Mouse (Mus musculus) stomach, embryonic 16.5 days (tissue): ENCODE measurements around the gene Extl1. TPM values are rescaled to one million over a fixed set of nuclear protein-coding genes. Genes with fewer than 3 reads are reported as not detected.

ENCODE experiments used
- ATAC-seq: fragments of 200-750 bp; cut with Nextera tagmentation; 2 replicates; pipeline ENCODE4 v1.8.0; 2017; ENCODE audit warnings: moderate number of reproducible peaks, moderate TSS enrichment; ENCODE audit not compliant: insufficient read depth, low FRiP score
- H3K27ac ChIP-seq: fragments of 300-500 bp; sonication (generic); 2 replicates; pipeline ENCODE4 v1.5.1; 2014; ENCODE audit warnings: low read length
- H3K27me3 ChIP-seq: fragments of 300-500 bp; sonication (generic); 2 replicates; pipeline ENCODE4 v1.6.1; 2014; ENCODE audit warnings: low read length, control low read depth, mixed read lengths; ENCODE audit not compliant: control insufficient read depth, insufficient read depth
- H3K36me3 ChIP-seq: fragments of 300-500 bp; sonication (generic); 2 replicates; pipeline ENCODE4 v1.6.1; 2014; ENCODE audit warnings: low read length; ENCODE audit not compliant: control insufficient read depth, insufficient read depth
- H3K4me1 ChIP-seq: fragments of 300-500 bp; sonication (generic); 2 replicates; pipeline ENCODE4 v1.6.1; 2014; ENCODE audit warnings: low read length, control low read depth, mixed read lengths; ENCODE audit not compliant: control insufficient read depth, insufficient read depth
- H3K4me2 ChIP-seq: fragments of 300-500 bp; sonication (generic); 2 replicates; pipeline ENCODE4 v1.6.1; 2014; ENCODE audit warnings: low read depth, low read length, mixed read lengths
- H3K4me3 ChIP-seq: fragments of 300-500 bp; sonication (generic); replicated peaks from 2 replicates; pipeline ENCODE4 v1.5.1; 2014; ENCODE audit warnings: mild to moderate bottlenecking, low read length
- H3K9ac ChIP-seq: fragments of 300-500 bp; sonication (generic); 2 replicates; pipeline ENCODE4 v1.6.1; 2014; ENCODE audit warnings: low read length
- H3K9me3 ChIP-seq: fragments of 300-500 bp; sonication (generic); replicated peaks from 2 replicates; pipeline ENCODE4 v1.6.1; 2016; ENCODE audit warnings: low read length, control low read depth; ENCODE audit not compliant: control insufficient read depth
- WGBS: fragments of 180-500 bp; shearing (Covaris S2); extraction: QIAGEN DNeasy Blood & Tissue Kit; methylation state at CpG from one replicate; pipeline ENCODE4 v1.1.7; 2014; 5-methylcytosine and 5-hydroxymethylcytosine counted together
- polyA plus RNA-seq: library from polyadenylated mRNA; unstranded; fragments of >200 nt; fragmentation: Nextera tagmentation; extraction: Ambion mirVana; gene quantifications from 2 replicates; pipeline ENCODE4 v1.2.1, GENCODE M21; 2015

Extl1 gene
- polyA plus RNA-seq, 1 experiment from 2014 or later, result 1.7 TPM

- peak; percentile 99 for ATAC-seq
- peak within 1 kb of the TSS; percentile 96 for H3K4me2 ChIP-seq
- no peaks in the 10 kb centered on the region for H3K36me3 ChIP-seq
- peak within 1 kb of the TSS; percentile 85 for H3K9ac ChIP-seq
- peaks cover 11% of the 10 kb centered on the region for H3K4me1 ChIP-seq
- H3K4me3 ChIP-seq, result peak within 1 kb of the TSS; percentile 72
- H3K27me3 ChIP-seq, result no peaks in the 10 kb centered on the region
- under 1% methylated on average over 31 of the region's 31 CpGs for WGBS
- 0 out of 2 replicates have a peak, but pooled peaks cover 2% of the 10 kb centered on the region for H3K9me3 ChIP-seq
- peak within 1 kb of the TSS; percentile 96 for H3K27ac ChIP-seq
Measured at GRCm38 (mm10) chr4:134395977-134396825, 12.6 kb upstream of the Extl1 start, which contains the start of gene Pafah2. Gene Pafah2, plus strand, starts transcription at chr4:134396320.

- H3K9ac ChIP-seq, result no peak overlapping the region
- H3K9me3 ChIP-seq, result 0 out of 2 replicates have a peak, but pooled peaks cover 2% of the 10 kb centered on the region
- H3K27me3 ChIP-seq, result no peaks in the 10 kb centered on the region
- no peak overlapping the region for H3K4me3 ChIP-seq
- H3K4me1 ChIP-seq, result peaks cover 5% of the 10 kb centered on the region
- H3K4me2 ChIP-seq, result no peak overlapping the region
- 90% methylated on average over 7 of the region's 7 CpGs for WGBS
- ATAC-seq, result no peak
- H3K27ac ChIP-seq, result no peak overlapping the region
- no peaks in the 10 kb centered on the region for H3K36me3 ChIP-seq
Measured at GRCm38 (mm10) chr4:134395142-134395541, 11.5 kb upstream of the Extl1 start.

GRCm38 (mm10) chr4:134393026-134393425 lies 9.4 kb upstream of the Extl1 start:
- Histone ChIP-seq H3K36me3 (no peaks in the 10 kb centered on the region), H3K9me3 (0 out of 2 replicates have a peak, but pooled peaks cover 2% of the 10 kb centered on the region), H3K9ac (no peak overlapping the region), H3K4me2 (no peak overlapping the region), H3K4me1 (peaks cover 5% of the 10 kb centered on the region), H3K27ac (no peak overlapping the region), H3K27me3 (no peaks in the 10 kb centered on the region), H3K4me3 (no peak overlapping the region)
- 25% methylated on average over 12 of the region's 12 CpGs for WGBS
- ATAC-seq, result no peak

- Histone ChIP-seq H3K9ac (no peak overlapping the region), H3K27ac (no peak overlapping the region), H3K27me3 (no peaks in the 10 kb centered on the region), H3K36me3 (no peaks in the 10 kb centered on the region), H3K4me3 (no peak overlapping the region), H3K9me3 (0 out of 2 replicates have a peak, but pooled peaks cover 2% of the 10 kb centered on the region), H3K4me2 (no peak overlapping the region), H3K4me1 (peaks cover 5% of the 10 kb centered on the region)
- 18% methylated on average over 8 of the region's 8 CpGs for WGBS
- ATAC-seq, result no peak
Measured at GRCm38 (mm10) chr4:134392595-134392994, 8.9 kb upstream of the Extl1 start.

GRCm38 (mm10) chr4:134391636-134392035 lies 8.0 kb upstream of the Extl1 start:
- Histone ChIP-seq H3K36me3 (no peaks in the 10 kb centered on the region), H3K9ac (no peak overlapping the region), H3K27me3 (no peaks in the 10 kb centered on the region), H3K9me3 (0 out of 2 replicates have a peak, but pooled peaks cover 2% of the 10 kb centered on the region), H3K4me1 (no peaks in the 10 kb centered on the region), H3K4me2 (no peak overlapping the region), H3K27ac (no peak overlapping the region), H3K4me3 (no peak overlapping the region)
- no peak for ATAC-seq
- 88% methylated on average over 1 of the region's 1 CpGs for WGBS

GRCm38 (mm10) chr4:134388397-134388796 lies 4.7 kb upstream of the Extl1 start:
- Histone ChIP-seq H3K27ac (no peak overlapping the region), H3K4me2 (no peak overlapping the region), H3K9me3 (0 out of 2 replicates have a peak, but pooled peaks cover 2% of the 10 kb centered on the region), H3K4me1 (no peaks in the 10 kb centered on the region), H3K27me3 (no peaks in the 10 kb centered on the region), H3K4me3 (no peak overlapping the region), H3K36me3 (no peaks in the 10 kb centered on the region), H3K9ac (no peak overlapping the region)
- no peak for ATAC-seq
- WGBS, result 17% methylated on average over 5 of the region's 5 CpGs

GRCm38 (mm10) chr4:134387268-134387667 lies 3.6 kb upstream of the Extl1 start:
- Histone ChIP-seq H3K4me3 (no peak overlapping the region), H3K9ac (no peak overlapping the region), H3K4me1 (no peaks in the 10 kb centered on the region), H3K36me3 (no peaks in the 10 kb centered on the region), H3K4me2 (no peak overlapping the region), H3K9me3 (0 out of 2 replicates have a peak, but pooled peaks cover 2% of the 10 kb centered on the region), H3K27me3 (no peaks in the 10 kb centered on the region), H3K27ac (no peak overlapping the region)
- peak; percentile 13; the same call in 1 of the 2 replicates for ATAC-seq
- 73% methylated on average over 6 of the region's 6 CpGs for WGBS

GRCm38 (mm10) chr4:134379510-134379909 lies 4.1 kb downstream of the Extl1 start:
- WGBS, result 72% methylated on average over 8 of the region's 8 CpGs
- H3K27me3 ChIP-seq, result no peaks in the 10 kb centered on the region
- no peak overlapping the region for H3K4me3 ChIP-seq
- H3K9ac ChIP-seq, result no peak overlapping the region
- no peak overlapping the region; the same call in 1 of the 2 replicates for H3K27ac ChIP-seq
- no peak for ATAC-seq
- H3K36me3 ChIP-seq, result no peaks in the 10 kb centered on the region
- H3K4me1 ChIP-seq, result peaks cover 4% of the 10 kb centered on the region; the same call in 1 of the 2 replicates
- no peaks in the 10 kb centered on the region for H3K9me3 ChIP-seq
- no peak overlapping the region for H3K4me2 ChIP-seq

GRCm38 (mm10) chr4:134378089-134378615 lies 5.5 kb downstream of the Extl1 start:
- no peak overlapping the region for H3K4me2 ChIP-seq
- WGBS, result 37% methylated on average over 10 of the region's 10 CpGs
- no peak overlapping the region for H3K27ac ChIP-seq
- H3K4me3 ChIP-seq, result no peak overlapping the region
- no peaks in the 10 kb centered on the region for H3K36me3 ChIP-seq
- H3K9ac ChIP-seq, result no peak overlapping the region
- H3K4me1 ChIP-seq, result peaks cover 4% of the 10 kb centered on the region; the same call in 1 of the 2 replicates
- H3K27me3 ChIP-seq, result no peaks in the 10 kb centered on the region
- ATAC-seq, result no peak
- no peaks in the 10 kb centered on the region for H3K9me3 ChIP-seq
